Mouse (Mus musculus) forelimb bud, embryonic 11.5 days (tissue): Measurements from ENCODE around the gene Eef1akmt1.

Source experiments
- DNase-seq: peaks from one replicate; pipeline ENCODE4 v3.0.0-alpha.2; 2012; ENCODE audit warnings: low read depth, low spot score

The Eef1akmt1 gene

DNA sequence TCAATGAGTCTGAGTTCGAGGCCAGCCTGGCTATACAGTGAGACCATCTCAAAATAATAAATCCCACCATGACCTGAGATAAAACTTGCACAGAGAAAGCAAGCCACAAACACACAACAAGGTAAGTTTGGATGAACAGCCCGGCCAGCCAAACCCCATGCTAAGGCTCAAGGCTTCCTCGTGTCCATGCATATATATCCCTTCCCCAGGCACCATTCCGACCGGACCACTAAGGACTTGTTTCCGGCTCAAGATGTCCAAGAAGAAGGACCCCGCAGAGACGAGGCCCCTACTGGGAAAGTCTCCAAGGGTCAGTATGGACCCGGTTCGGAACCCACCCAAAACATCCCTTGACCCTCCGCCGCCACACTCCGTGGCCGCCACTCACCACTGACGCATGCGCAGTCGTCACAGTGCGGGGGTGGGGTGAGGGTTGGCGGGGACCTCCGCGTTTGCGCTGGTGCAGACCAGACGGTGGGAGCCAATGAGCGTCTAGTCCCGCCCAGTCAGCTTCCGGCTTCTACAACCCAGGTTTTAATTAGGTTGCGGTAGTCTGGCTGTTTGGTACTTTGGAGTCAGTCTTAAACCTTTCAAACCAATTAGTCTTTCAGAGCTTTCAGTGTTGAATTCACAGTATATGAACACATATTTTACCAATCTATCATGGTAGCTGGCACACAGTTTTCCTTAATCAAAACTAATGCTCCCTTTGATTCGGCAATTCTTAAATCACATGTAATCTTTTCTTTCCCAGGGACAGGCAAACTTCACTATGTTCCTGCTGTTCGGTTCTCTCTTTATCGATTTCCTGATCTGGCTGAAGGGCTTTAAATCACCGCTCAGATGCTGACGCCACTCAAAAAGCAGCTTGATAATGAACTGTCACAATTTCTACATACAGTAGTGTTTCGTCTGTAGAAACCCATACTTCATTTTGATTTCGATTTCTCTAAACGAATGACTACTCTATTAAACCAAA, at the start of gene Eef1akmt1:
Gene Eef1akmt1 (minus strand): TSS at position 458 of the 979 bp plus-strand sequence.
- peak; percentile 92 for DNase-seq

DNA sequence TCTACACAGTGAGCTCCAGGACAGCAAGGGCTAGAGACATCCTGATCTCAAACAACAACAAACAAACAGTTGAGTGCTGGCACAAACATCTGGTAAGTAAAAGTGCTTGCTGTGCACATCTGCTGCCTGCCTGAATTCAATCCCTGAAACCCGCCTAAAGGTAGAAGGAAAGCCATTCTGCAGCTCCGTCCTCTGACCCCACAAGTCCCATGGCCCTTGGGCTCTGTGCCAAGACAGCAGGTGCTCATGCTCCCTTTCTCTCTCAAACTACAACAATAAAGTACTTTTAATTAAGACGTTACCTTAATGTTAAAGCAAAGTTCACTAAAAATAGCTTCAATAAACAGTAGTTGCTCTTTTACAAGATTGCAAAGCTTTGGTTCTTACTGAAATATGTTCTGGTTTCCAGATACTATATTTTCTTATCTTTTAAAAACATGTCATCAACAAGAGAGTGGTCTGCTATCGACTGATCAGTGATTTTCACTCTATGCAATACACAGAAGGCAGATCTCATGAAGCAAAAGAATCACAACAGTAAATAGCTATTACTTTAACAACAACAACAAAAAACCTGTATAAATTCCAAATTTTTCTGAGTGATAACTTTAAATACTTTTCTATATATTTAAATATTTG, 49.3 kb upstream of the Eef1akmt1 start:
- DNase-seq: peak; percentile 7

DNA sequence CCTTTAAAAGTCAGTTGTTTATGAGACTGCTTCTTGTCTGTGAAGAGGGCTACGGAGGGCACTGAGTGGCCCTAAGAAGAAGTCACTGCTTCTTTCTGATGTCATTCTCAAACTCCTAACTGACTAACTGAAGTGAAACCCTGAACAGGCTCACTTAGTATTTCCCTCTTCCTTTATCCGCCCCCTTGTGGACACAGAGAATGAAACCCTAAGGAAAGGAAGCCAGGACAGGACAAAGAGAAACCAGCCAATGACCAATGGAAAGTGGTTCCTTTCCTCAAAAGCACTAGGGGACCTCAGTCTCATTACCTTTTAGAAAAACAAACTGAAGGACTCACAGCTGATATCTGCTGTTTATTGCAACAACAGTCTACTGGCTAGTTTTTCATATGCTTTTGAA, 48.1 kb upstream of the Eef1akmt1 start:
- DNase-seq: peak; percentile 64

DNA sequence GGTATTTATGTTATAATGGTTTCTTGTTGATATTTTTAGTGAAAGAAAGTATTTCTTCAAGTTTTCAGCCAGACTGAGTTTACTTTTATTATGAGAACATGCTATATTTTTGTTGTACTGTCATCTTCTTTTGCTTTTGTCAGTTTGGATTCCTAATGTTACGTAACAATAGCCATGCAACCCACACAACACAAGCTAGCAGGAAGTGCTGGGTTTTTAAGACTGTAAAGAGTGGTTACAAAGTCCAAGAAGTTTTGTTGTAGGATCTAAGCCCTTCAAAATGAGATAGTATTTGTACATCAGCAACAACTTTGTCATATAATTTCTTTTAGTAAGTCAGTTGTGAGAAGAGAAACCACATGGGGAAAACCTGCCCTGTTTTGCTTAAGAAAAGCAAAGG, 46.3 kb upstream of the Eef1akmt1 start:
- no peak for DNase-seq

DNA sequence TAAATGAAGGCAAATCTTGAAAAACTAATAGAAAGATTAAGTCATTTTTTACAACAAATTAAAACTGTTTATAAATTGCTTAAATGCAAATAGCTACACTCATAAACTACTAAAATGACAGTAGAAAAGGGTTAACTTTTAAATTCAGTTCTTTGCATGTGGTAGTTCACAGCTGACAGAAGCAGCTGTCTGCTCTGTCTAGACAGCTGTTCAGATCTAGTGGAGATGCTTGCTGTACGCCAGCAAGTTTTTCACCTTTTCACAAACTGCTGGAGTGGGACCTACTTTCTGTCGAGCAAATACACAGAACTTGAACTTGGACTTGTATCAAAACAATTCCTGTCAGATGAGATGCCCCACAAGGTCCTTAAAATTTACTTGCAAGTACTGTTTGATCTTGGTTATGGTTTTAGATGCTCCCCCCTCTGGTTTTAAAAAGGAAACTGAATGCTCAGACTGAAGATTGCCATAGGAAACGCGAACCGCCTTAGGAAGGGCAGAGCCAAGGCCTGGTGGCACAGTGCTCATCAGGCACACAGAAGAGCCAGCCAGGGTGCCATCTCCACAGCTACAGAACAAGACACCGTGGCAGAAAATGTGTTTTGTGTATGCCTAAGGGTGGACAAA, 45.0 kb upstream of the Eef1akmt1 start:
- no peak for DNase-seq

DNA sequence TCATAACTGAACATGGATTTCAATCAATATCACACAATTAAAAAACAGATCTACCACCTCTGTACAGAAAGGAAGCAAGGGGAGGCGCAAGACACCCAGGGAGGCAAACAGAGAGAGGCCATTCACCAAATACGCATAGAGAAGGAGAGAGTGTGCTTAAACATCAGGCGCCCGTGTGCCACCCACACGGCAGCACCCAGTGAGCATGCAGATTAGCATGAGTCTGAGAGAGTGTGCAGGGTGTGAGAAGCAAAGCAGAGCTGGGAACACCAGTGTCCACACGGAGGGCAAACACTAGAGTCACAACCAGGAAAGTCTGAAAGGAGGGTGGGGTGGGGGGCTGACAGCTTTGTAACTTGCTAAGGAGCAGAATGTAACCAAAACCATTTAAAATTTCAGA, 44.4 kb upstream of the Eef1akmt1 start:
- no peak for DNase-seq

DNA sequence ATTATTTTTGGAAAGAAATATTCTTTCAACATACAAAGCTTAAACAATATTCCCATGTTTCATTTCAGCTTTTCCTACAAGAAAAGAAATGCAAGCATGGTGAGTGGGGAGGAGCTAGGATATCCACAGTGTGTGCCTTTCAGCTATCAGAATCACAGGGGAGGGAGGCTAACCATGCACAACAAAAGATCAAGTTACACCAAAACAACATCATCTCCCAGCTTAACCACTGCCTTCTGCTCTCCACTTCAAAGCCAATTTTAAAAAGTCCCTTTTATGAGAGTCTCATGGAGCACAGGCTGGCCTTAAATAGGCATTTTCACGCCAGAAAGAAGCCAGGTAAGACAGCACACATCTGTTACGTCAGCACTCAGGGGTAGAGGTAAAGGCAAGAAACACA, 39.6 kb upstream of the Eef1akmt1 start:
- DNase-seq: no peak

DNA sequence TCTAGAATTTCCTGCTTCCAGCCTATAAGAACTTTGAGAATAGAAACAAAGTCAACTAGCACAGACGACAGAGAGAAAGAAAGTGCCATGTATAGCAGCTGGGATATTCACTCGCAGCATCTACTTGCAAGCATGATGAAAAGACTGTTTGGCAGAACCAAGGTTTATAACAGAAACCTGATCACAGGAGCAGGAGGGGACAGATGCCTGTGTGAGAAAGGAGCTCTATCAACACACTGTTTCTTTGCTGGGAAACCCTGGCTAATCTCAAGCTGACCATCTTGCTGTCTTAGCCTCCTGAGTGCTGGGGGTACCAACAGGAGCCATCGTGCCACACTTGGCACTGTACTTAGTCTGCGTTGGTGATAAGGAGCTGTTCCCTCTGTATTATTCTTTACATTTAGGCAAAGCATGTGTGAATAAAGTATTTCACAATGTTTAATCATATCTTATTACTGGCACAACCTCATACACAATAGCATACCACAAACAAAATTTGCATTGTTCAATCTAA, 38.5 kb upstream of the Eef1akmt1 start:
- DNase-seq: no peak

DNA sequence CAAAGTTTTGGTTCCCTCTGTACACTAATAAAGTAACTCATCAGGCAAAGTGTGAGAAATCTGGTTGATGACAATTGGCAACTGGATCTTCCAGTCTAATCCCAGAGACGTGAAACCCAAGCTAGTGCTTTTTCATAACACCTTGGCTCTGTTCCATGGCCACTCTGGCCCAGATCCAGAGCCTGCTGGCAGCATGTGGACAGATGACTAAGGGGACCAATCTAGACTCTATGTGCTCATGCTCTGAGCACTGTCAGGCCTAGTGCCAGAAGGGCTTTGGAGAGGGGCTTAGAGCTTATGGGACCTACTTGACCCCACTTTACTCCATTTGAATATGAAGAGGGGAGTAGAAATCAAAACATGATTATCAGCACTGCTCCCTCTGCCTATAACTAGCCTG, 36.1 kb upstream of the Eef1akmt1 start:
- no peak for DNase-seq

DNA sequence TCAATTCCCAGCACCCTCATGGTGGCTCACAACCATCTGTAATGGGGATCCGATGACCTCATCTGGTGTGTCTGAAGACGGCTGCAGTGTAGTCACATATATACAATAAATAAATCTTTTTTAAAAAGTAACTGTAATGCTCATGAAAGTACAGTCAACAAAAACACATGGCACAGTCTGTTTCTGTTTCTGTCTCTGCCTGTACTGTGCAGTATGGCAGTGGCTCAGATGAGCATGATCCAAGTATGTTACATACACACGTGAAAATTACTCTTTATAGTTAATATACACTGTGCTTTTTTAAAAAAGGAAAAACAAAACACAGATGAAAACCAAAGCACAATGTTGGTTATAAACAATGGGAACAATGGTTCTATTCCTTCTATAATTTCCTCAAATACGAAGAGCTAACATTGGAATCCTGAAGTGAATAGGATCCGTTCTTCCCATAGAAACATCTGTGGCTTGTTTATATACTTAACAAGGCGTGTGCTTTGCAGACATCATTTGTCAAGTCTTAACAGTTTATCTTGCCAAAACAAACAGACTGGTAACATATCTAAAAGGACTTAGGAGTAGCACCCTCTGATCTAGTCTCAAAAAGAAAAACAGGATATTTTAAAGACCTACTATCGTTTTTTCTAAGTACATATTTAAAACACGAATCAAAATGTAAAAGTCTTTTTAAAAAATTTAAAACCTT, 35.4 kb upstream of the Eef1akmt1 start:
- no peak for DNase-seq

DNA sequence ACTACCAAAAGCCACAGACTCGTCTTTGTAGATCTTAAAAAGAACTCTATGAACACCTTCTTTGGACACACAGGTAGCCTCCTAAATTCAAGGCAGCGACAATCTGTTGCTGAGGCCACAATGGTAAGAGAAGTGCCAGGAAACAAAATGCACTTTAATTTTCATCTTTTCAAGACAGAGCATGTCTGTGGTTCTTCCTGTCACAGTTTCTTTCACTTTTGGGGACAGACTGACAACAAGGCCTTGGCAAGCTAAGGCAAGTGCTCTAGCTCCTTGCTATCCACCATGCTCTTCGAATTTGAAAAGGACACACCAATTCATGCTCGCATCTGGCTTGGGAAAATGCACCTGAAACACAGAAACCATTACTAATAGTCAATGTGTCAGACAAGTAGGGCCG, 21.9 kb upstream of the Eef1akmt1 start:
- no peak for DNase-seq

DNA sequence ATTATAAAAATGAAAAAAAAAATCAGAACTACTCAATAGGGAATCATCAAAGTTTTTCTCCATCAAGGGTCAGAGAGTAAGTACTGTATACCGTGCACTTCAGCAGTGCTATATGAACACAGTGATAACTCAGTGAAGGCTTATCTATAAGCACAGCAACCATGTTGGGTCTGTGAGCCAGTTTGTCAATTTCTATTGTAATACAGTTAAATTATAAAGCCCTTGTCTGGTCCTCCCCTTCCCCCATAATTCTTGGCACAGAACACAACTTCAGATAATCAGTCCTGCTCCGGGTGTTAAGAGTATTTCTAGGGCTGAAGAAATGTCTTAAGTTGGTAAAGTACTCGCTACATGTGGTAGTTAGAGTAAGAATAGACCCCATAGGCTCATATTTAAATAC, 20.4 kb upstream of the Eef1akmt1 start:
- DNase-seq: no peak

DNA sequence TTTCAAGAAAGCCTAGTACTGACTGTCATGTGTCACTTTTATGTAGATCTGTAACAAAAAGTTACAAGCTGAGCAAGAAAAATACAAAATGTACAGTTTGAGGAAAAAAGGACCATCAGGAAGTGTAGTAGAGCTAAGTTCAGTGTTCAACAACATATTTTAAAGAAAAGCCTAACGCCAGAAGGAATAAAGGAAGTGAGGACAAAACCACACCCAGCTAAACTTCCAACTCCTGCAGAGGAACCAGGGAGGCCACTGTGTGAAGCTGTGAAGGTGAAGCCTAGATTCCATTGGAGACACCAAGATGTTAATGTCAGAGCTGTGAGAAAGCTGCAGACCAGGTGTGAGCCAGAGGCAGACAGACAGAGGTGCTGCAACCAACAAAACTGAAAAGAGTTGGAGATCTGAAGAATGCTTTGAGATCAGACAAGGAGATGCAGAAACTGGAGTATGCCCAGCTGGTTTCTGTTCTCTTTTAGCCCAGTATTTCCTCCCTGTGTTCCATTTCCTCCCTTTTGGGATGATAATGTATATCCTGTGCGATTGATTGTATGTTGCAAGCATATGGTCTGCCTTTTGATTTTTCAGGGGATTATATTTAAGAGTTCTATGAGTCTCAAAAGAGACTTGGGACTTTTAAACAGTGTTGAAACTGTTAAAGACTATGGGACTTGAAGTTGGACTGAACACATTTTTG, 5.1 kb upstream of the Eef1akmt1 start:
- DNase-seq: no peak

DNA sequence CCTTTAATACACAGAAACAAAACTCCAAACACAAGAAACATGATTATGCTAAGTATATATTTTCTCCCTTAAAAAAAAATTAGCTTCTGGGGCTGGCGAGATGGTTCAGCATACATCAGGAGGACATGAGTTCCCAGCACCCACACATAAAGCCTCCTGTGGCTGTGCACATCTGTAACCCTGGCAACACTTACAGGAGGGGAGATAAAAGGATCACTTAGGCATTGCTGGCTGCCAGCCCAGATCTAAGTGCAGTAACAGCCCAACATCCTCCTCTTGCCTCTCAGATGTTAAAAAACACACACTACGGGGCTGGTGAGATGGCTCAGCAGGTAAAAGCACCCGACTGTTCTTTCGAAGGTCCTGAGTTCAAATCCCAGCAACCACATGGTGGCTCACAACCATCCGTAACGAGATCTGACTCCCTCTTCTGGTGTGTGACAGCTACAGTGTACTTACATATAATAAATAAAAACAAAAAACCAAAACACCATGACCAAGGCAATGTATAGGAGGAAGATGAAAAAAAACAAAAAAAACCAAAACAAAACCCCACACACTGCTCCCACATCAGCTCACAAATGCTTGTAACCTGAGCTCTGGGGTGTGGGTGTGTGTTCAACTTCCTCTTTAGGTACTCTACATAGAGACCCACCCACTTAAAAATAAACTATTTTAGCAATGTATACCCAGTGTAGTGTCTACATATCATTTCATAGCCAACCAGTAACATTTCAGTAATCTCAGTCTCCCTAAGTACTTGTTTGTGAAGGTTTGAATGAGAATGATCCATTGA, 3.6 kb upstream of the Eef1akmt1 start:
- no peak for DNase-seq

DNA sequence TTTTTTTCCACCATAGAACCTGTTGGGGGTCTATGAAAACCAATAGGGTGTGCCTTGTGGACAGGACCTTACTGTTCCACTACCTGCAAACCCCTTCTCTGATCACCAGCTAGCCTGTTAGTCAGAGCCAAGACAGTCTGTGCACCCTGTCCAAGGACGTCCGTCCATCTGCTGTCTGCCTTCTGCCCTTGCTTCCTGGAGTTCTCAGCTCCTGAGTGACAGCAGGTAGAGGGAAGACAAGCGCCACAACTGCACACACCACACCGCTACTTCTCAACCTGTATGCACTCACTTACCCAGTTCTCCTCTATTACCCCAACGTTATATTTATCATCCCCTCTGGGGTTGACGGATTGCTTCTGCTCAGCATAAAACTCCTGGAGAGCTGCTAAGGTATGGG, 5.8 kb downstream of the Eef1akmt1 start:
- no peak for DNase-seq

DNA sequence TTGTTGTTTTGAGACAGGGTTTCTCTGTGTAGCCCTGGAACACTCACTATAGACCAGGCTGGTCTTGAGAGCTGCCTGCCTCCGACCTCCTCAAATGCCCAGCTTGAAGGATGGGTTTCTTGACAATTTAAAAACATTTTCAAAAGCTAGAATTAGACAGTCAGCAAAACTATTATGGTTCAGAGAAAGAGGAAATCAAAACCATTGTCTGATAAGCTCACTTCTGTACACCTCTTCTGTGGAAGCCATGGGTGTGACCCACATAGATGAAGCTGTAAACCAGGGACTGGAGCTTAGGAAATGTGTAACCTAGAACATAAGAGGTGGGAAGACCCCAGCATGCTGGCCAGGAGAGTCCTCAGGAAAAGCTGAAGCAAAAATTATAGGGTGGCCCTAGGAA, 14.5 kb downstream of the Eef1akmt1 start:
- no peak for DNase-seq

DNA sequence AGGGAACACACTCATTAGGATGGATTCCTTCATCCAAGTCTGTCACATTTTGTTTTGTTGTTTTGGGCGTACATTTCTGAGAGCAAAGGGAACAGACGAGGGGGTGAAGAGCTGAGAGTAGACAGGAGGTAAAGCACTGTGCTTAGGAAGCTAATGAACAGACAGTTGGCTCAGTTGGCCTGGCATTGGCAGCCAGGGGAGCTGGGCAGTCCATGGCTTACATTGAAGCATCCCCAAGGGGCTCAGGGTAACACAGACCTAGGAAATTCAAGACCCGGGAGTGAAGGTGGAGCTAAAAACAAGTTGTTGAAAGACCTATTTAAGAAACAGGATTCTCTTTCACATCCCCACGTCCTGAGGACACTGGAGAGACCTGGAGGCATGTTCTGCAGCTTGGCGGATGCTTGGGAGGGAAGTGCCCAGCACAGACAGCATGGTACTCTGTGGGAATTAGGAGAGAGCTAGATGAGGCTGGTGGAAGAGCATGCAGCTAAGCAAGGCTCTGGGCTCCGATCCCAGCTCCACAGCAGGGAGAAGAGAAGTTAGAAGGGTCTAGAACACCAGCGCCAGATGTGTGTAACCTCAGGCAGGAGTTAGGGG, 15.8 kb downstream of the Eef1akmt1 start:
- DNase-seq: no peak

DNA sequence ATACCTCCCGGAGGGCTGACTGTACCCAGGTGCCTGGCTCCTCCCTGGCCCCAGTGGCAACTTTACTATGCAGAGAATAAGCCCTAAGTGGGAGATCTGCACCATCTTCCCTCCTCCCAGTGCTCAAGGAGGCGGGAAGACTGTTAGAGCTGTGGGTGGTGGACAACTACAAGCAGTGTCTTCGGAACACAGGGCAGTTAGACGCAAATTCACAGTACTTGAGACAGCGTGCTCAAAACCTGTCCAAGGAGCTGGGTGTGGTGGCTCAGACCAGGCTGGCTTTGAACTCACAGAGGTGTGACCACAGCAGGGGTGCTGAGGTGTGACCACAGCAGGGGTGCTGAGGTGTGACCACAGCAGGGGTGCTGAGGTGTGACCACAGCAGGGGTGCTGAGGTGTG, 17.0 kb downstream of the Eef1akmt1 start:
- DNase-seq: no peak

DNA sequence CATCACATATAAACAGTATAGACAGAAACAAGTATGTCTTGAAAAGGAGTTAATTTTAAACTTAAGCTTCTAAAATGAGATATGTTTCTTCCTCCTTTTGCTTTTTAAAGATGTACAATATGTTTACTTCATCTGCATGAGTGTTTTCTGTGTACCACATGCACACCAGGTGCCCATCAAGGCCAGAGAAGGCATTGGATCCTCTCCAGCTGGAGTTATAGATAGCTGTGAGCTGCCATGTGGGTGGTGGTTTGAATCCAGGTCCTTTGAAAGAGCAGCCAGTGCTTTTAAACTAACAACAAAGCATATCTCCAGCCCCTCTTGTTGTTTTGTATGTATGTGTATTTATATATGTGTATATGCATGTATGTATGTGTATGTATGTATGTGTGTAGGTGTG, 18.5 kb downstream of the Eef1akmt1 start:
- no peak for DNase-seq

DNA sequence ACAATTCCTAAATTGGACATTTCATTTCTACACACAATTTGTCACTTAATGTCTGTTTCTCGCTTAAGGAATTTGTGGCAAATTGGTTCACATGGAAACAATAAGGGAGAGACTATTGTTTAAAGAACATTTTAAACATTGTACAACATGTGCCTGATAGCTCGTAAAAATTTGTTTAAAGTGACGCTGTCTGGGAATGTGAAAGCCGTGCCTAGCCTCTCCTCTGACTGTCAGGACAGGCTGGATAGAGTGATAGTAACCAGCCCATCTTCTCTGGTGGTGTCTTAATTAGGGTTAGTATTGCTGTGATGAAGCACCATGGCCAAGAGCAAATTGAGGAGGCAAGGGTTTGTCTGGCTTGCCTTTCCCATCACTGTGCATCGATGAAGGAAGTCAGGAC, 24.4 kb downstream of the Eef1akmt1 start:
- no peak for DNase-seq
